Mouse (Mus musculus) megakaryocyte, embryonic 14.5 days (primary cell): Measurements from ENCODE around the gene Foxf2.

Experiments
- FLI1 ChIP-seq: IDR thresholded peaks from 2 replicates; pipeline ENCODE4 v1.6.1; 2012; ENCODE audit warnings: low read length, inconsistent platforms, mixed read lengths
- GATA1 ChIP-seq: IDR thresholded peaks from 3 replicates; pipeline ENCODE4 v1.6.1; 2012; ENCODE audit warnings: mixed read lengths, low read length, inconsistent platforms, borderline replicate concordance

GRCm38 (mm10) chr13:31618919-31619655, 6.5 kb upstream of the Foxf2 start:
- TF ChIP-seq GATA1 (no peak), FLI1 (no peak)
